Mouse (Mus musculus): ENCODE measurements around the gene Tas2r109. TPM values are rescaled to one million over a fixed set of nuclear protein-coding genes. Genes with fewer than 3 reads are reported as not detected.
"Not testable (repeated sequence)": the region's sequence is repeated elsewhere in the genome, so short reads cannot be mapped to it uniquely, and the experiment has no call there.

The Tas2r109 gene
- not detected in 2 replicates for polyA plus RNA-seq (2015; fragmentation: Nextera tagmentation; extraction: Ambion mirVana)

DNA sequence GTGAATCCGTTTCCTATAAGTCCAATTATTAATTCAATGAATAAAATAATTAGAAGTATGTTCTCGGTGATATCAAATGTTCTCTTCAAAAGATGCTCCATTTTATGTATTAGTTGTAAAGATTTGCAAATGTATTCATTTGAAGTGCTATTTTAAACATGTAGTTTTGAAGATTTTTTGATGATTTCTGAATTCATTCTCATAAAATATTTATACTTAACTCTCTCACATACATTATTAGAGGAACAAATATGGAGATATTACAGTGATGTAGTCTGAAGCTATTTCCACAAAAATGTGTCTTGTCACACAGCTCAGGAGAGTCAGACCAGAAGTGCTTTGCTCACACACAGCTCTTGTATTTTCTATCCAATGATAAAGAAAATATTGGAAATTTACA is at the start of gene Tas2r109:
TSS of gene Tas2r109 (minus strand) at position 101 of the 400 bp plus-strand sequence.
- Histone ChIP-seq H3K27ac (ENCODE audit: low read depth, low read length) (no peak within 1 kb of the TSS), H3K4me3 (ENCODE audit: low read depth, low read length) (no peak within 1 kb of the TSS), H3K9ac (ENCODE audit: low read depth, low read length) (no peak within 1 kb of the TSS), H3K36me3 (ENCODE audit: control insufficient read depth, insufficient read depth) (no peaks in the 10 kb centered on the region), H3K4me1 (replicated peaks; ENCODE audit: control insufficient read depth, insufficient read depth, low read length) (no peaks in the 10 kb centered on the region), H3K9me3 (ENCODE audit: control insufficient read depth) (no peaks in the 10 kb centered on the region), H3K27me3 (replicated peaks; ENCODE audit: control insufficient read depth, insufficient read depth, low read length) (no peaks in the 10 kb centered on the region), H3K4me2 (replicated peaks; ENCODE audit: low read depth) (no peak within 1 kb of the TSS)
- TF ChIP-seq CTCF (IDR thresholded peaks at IDR 0.05; ENCODE audit: low read depth), result no peak
- no peak for ATAC-seq
- WGBS, result 74% methylated on average over 2 of the region's 2 CpGs

GRCm38 (mm10) chr6:132957819-132958218 is 22.9 kb downstream of the Tas2r109 start, which contains the start of gene Tas2r131:
Gene Tas2r131 (minus strand): TSS chr6:132957919.
- Histone ChIP-seq H3K4me1 (replicated peaks; ENCODE audit: control insufficient read depth, insufficient read depth, low read length) (no peaks in the 10 kb centered on the region), H3K27me3 (replicated peaks; ENCODE audit: control insufficient read depth, insufficient read depth, low read length) (no peaks in the 10 kb centered on the region), H3K9me3 (ENCODE audit: control insufficient read depth) (no peaks in the 10 kb centered on the region), H3K27ac (ENCODE audit: low read depth, low read length) (no peak within 1 kb of the TSS), H3K9ac (ENCODE audit: low read depth, low read length) (no peak within 1 kb of the TSS), H3K36me3 (ENCODE audit: control insufficient read depth, insufficient read depth) (no peaks in the 10 kb centered on the region), H3K4me3 (ENCODE audit: low read depth, low read length) (no peak within 1 kb of the TSS), H3K4me2 (replicated peaks; ENCODE audit: low read depth) (no peak within 1 kb of the TSS)
- WGBS, result 57% methylated on average over 1 of the region's 1 CpGs
- no peak for ATAC-seq
- no peak for TF ChIP-seq CTCF (IDR thresholded peaks at IDR 0.05; ENCODE audit: low read depth)

- H3K4me2 ChIP-seq (replicated peaks; ENCODE audit: low read depth), result no peak within 1 kb of the TSS
- no peak for ATAC-seq
- TF ChIP-seq CTCF (IDR thresholded peaks at IDR 0.05; ENCODE audit: low read depth), result no peak
- no peaks in the 10 kb centered on the region for H3K36me3 ChIP-seq (ENCODE audit: control insufficient read depth, insufficient read depth)
- no peaks in the 10 kb centered on the region for H3K9me3 ChIP-seq (ENCODE audit: control insufficient read depth)
- no peaks in the 10 kb centered on the region for H3K4me1 ChIP-seq (replicated peaks; ENCODE audit: control insufficient read depth, insufficient read depth, low read length)
- no peak within 1 kb of the TSS for H3K27ac ChIP-seq (ENCODE audit: low read depth, low read length)
- no peak within 1 kb of the TSS for H3K9ac ChIP-seq (ENCODE audit: low read depth, low read length)
- no peak within 1 kb of the TSS for H3K4me3 ChIP-seq (ENCODE audit: low read depth, low read length)
- 66% methylated on average over 2 of the region's 2 CpGs for WGBS
- no peaks in the 10 kb centered on the region for H3K27me3 ChIP-seq (replicated peaks; ENCODE audit: control insufficient read depth, insufficient read depth, low read length)
Observed at GRCm38 (mm10) chr6:132950802-132951201, 30.0 kb downstream of the Tas2r109 start, which contains the start of gene Tas2r129. Gene Tas2r129 (plus strand): TSS chr6:132951102.

- H3K4me2 ChIP-seq (replicated peaks; ENCODE audit: low read depth); ATAC-seq; H3K36me3 ChIP-seq (ENCODE audit: control insufficient read depth, insufficient read depth); H3K9ac ChIP-seq (ENCODE audit: low read depth, low read length); H3K4me1 ChIP-seq (replicated peaks; ENCODE audit: control insufficient read depth, insufficient read depth, low read length); H3K4me3 ChIP-seq (ENCODE audit: low read depth, low read length); H3K27me3 ChIP-seq (replicated peaks; ENCODE audit: control insufficient read depth, insufficient read depth, low read length); H3K27ac ChIP-seq (ENCODE audit: low read depth, low read length); H3K9me3 ChIP-seq (ENCODE audit: control insufficient read depth): not testable (repeated sequence)
Observed at GRCm38 (mm10) chr6:132941376-132941775, 39.4 kb downstream of the Tas2r109 start.

Other genes starting within 250 kb of the Tas2r109 start
- gene Tas2r115, start 242.9 kb downstream of the Tas2r109 start, polyA plus RNA-seq (2015; fragmentation: Nextera tagmentation; extraction: Ambion mirVana), result not detected in 2 replicates
- not detected in 2 replicates for gene Tas2r124, start 226.2 kb downstream of the Tas2r109 start, polyA plus RNA-seq (2015; fragmentation: Nextera tagmentation; extraction: Ambion mirVana)
- gene Tas2r102, start 218.8 kb downstream of the Tas2r109 start, polyA plus RNA-seq (2015; fragmentation: Nextera tagmentation; extraction: Ambion mirVana), result not detected in 2 replicates
- gene Tas2r136, start 202.8 kb downstream of the Tas2r109 start, polyA plus RNA-seq (2015; fragmentation: Nextera tagmentation; extraction: Ambion mirVana), result not detected in 2 replicates
- gene Tas2r117, start 178.1 kb downstream of the Tas2r109 start, polyA plus RNA-seq (2015; fragmentation: Nextera tagmentation; extraction: Ambion mirVana), result not detected in 2 replicates
- not detected in 2 replicates for gene Tas2r123, start 133.8 kb downstream of the Tas2r109 start, polyA plus RNA-seq (2015; fragmentation: Nextera tagmentation; extraction: Ambion mirVana)
- gene Tas2r116, start 125.5 kb downstream of the Tas2r109 start, polyA plus RNA-seq (2015; fragmentation: Nextera tagmentation; extraction: Ambion mirVana), result not detected in 2 replicates
- gene Tas2r110, start 113.0 kb downstream of the Tas2r109 start, polyA plus RNA-seq (2015; fragmentation: Nextera tagmentation; extraction: Ambion mirVana), result not detected in 2 replicates
- gene Tas2r113, start 88.0 kb downstream of the Tas2r109 start, polyA plus RNA-seq (2015; fragmentation: Nextera tagmentation; extraction: Ambion mirVana), result not detected in 2 replicates
- not detected in 2 replicates for gene Tas2r125, start 71.3 kb downstream of the Tas2r109 start, polyA plus RNA-seq (2015; fragmentation: Nextera tagmentation; extraction: Ambion mirVana)
- gene Tas2r129, start 29.9 kb downstream of the Tas2r109 start, polyA plus RNA-seq (2015; fragmentation: Nextera tagmentation; extraction: Ambion mirVana), result not detected in 2 replicates
- gene Tas2r131, start 23.0 kb downstream of the Tas2r109 start, polyA plus RNA-seq (2015; fragmentation: Nextera tagmentation; extraction: Ambion mirVana), result not detected in 2 replicates
- gene Tas2r103, start 56.1 kb upstream of the Tas2r109 start, polyA plus RNA-seq (2015; fragmentation: Nextera tagmentation; extraction: Ambion mirVana), result not detected in 2 replicates
- not detected in 2 replicates for gene Tas2r140, start 74.9 kb upstream of the Tas2r109 start, polyA plus RNA-seq (2015; fragmentation: Nextera tagmentation; extraction: Ambion mirVana)
- 73.1 and 77.4 TPM in 2 replicates for gene Smim10l1, start 123.9 kb upstream of the Tas2r109 start, polyA plus RNA-seq (2015; fragmentation: Nextera tagmentation; extraction: Ambion mirVana)